Mouse (Mus musculus) embryonic fibroblast, embryonic 13.5 days (primary cell): ENCODE results near the gene Slc25a31.

Experiments
- CTCF ChIP-seq: IDR thresholded peaks from 2 replicates; pipeline ENCODE4 v1.5.1; 2011; ENCODE audit warnings: mild to moderate bottlenecking, control low read depth, low read length, moderate library complexity, borderline replicate concordance; ENCODE audit not compliant: insufficient read depth
- POLR2A ChIP-seq: IDR thresholded peaks from 2 replicates; pipeline ENCODE4 v1.6.1; 2011; ENCODE audit warnings: low read depth, mild to moderate bottlenecking, control low read depth, low read length, moderate library complexity

GRCm38 (mm10) chr3:40691566-40691965, 17.1 kb upstream of the Slc25a31 start:
- TF ChIP-seq CTCF (no peak), POLR2A (no peak)
